Mouse (Mus musculus): ENCODE measurements around the gene Serbp1.
"Not testable (repeated sequence)": the region's sequence is repeated elsewhere in the genome, so short reads cannot be mapped to it uniquely, and the experiment has no call there.

The Serbp1 gene

GRCm38 (mm10) chr6:67237977-67238376 lies at the start of gene Serbp1:
TSS of gene Serbp1 (plus strand) at chr6:67238176.
- in situ Hi-C loops (cut with MboI) = no loop called here

GRCm38 (mm10) chr6:67193591-67193990 lies 44.4 kb upstream of the Serbp1 start:
- in situ Hi-C loops (cut with MboI) = no loop called here

GRCm38 (mm10) chr6:67194606-67195005 lies 43.4 kb upstream of the Serbp1 start:
- in situ Hi-C loops (cut with MboI) = no loop called here

- in situ Hi-C loops (cut with MboI) = no loop called here
Observed at GRCm38 (mm10) chr6:67195148-67195611, 42.8 kb upstream of the Serbp1 start.

- in situ Hi-C loops (cut with MboI) = no loop called here
Observed at GRCm38 (mm10) chr6:67196821-67197220, 41.2 kb upstream of the Serbp1 start.

- in situ Hi-C loops (cut with MboI) = no loop called here
Observed at GRCm38 (mm10) chr6:67198085-67198484, 39.9 kb upstream of the Serbp1 start.

GRCm38 (mm10) chr6:67200715-67201322 lies 37.2 kb upstream of the Serbp1 start:
- in situ Hi-C loops (cut with MboI) = no loop called here

- in situ Hi-C loops (cut with MboI) = no loop called here
Observed at GRCm38 (mm10) chr6:67205081-67206037, 32.6 kb upstream of the Serbp1 start.

GRCm38 (mm10) chr6:67212362-67212761 lies 25.6 kb upstream of the Serbp1 start:
- in situ Hi-C loops (cut with MboI) = no loop called here

GRCm38 (mm10) chr6:67213429-67214098 lies 24.4 kb upstream of the Serbp1 start:
- in situ Hi-C loops (cut with MboI) = no loop called here

- in situ Hi-C loops (cut with MboI) = no loop called here
Observed at GRCm38 (mm10) chr6:67217402-67217801, 20.6 kb upstream of the Serbp1 start.

GRCm38 (mm10) chr6:67217846-67218245 lies 20.1 kb upstream of the Serbp1 start:
- in situ Hi-C loops (cut with MboI) = no loop called here

- in situ Hi-C loops (cut with MboI) = no loop called here
Observed at GRCm38 (mm10) chr6:67218566-67218965, 19.4 kb upstream of the Serbp1 start.

- in situ Hi-C loops (cut with MboI) = not testable (repeated sequence)
Observed at GRCm38 (mm10) chr6:67219931-67220330, 18.0 kb upstream of the Serbp1 start.

- in situ Hi-C loops (cut with MboI) = no loop called here
Observed at GRCm38 (mm10) chr6:67220731-67221130, 17.2 kb upstream of the Serbp1 start.

GRCm38 (mm10) chr6:67223082-67223481 lies 14.9 kb upstream of the Serbp1 start:
- in situ Hi-C loops (cut with MboI) = no loop called here

GRCm38 (mm10) chr6:67223499-67223898 lies 14.5 kb upstream of the Serbp1 start:
- in situ Hi-C loops (cut with MboI) = no loop called here

- in situ Hi-C loops (cut with MboI) = no loop called here
Observed at GRCm38 (mm10) chr6:67226286-67226685, 11.7 kb upstream of the Serbp1 start.

- in situ Hi-C loops (cut with MboI) = no loop called here
Observed at GRCm38 (mm10) chr6:67228459-67229107, 9.4 kb upstream of the Serbp1 start.

GRCm38 (mm10) chr6:67229521-67229920 lies 8.5 kb upstream of the Serbp1 start:
- in situ Hi-C loops (cut with MboI) = no loop called here

- in situ Hi-C loops (cut with MboI) = no loop called here
Observed at GRCm38 (mm10) chr6:67229922-67230518, 8.0 kb upstream of the Serbp1 start.
